Mouse (Mus musculus): Measurements from ENCODE around the gene Theg. TPM values are rescaled to one million over a fixed set of nuclear protein-coding genes. Genes with fewer than 3 reads are reported as not detected.

Gene Theg
- polyA plus RNA-seq (2014; fragmentation: Nextera tagmentation; extraction: Ambion mirVana) = not detected in 2 replicates

GRCm38 (mm10) chr10:79587061-79587751, at the start of gene Theg:
Gene Theg (minus strand): TSS chr10:79587331.
- H3K9me3 ChIP-seq (ENCODE audit: control insufficient read depth, low read depth, low read length) = no peaks in the 10 kb centered on the region
- H3K4me2 ChIP-seq (replicated peaks; ENCODE audit: low read depth, low read length) = no peak within 1 kb of the TSS
- no peaks in the 10 kb centered on the region for H3K27me3 ChIP-seq (ENCODE audit: control insufficient read depth, insufficient read depth, low read length)
- no peak for ATAC-seq (ENCODE audit: insufficient number of reproducible peaks, insufficient read depth, low FRiP score, low read depth)
- no peak within 1 kb of the TSS for H3K4me3 ChIP-seq (ENCODE audit: low read depth, low read length)
- H3K36me3 ChIP-seq (ENCODE audit: control insufficient read depth, insufficient read depth, low read length) = no peaks in the 10 kb centered on the region
- WGBS = 78% methylated on average over 5 of the region's 5 CpGs
- H3K27ac ChIP-seq (ENCODE audit: low read length) = no peak within 1 kb of the TSS
- H3K4me1 ChIP-seq (ENCODE audit: control insufficient read depth, insufficient read depth, low read length) = no peaks in the 10 kb centered on the region
- no peak within 1 kb of the TSS for H3K9ac ChIP-seq (replicated peaks; ENCODE audit: low read depth, low read length)

GRCm38 (mm10) chr10:79636287-79636686, 49.2 kb upstream of the Theg start:
- H3K9ac ChIP-seq (replicated peaks; ENCODE audit: low read depth, low read length) = no peak overlapping the region
- no peaks in the 10 kb centered on the region for H3K27me3 ChIP-seq (ENCODE audit: control insufficient read depth, insufficient read depth, low read length)
- no peak overlapping the region for H3K4me2 ChIP-seq (replicated peaks; ENCODE audit: low read depth, low read length)
- H3K4me3 ChIP-seq (ENCODE audit: low read depth, low read length) = no peak overlapping the region
- WGBS = 80% methylated on average over 8 of the region's 8 CpGs
- H3K4me1 ChIP-seq (ENCODE audit: control insufficient read depth, insufficient read depth, low read length) = peaks cover 11% of the 10 kb centered on the region; the same call in 1 of the 2 replicates
- no peak overlapping the region for H3K27ac ChIP-seq (ENCODE audit: low read length)
- H3K9me3 ChIP-seq (ENCODE audit: control insufficient read depth, low read depth, low read length) = no peaks in the 10 kb centered on the region
- no peak for ATAC-seq (ENCODE audit: insufficient number of reproducible peaks, insufficient read depth, low FRiP score, low read depth)
- H3K36me3 ChIP-seq (ENCODE audit: control insufficient read depth, insufficient read depth, low read length) = no peaks in the 10 kb centered on the region

GRCm38 (mm10) chr10:79633006-79633777, 46.1 kb upstream of the Theg start:
- no peak for ATAC-seq (ENCODE audit: insufficient number of reproducible peaks, insufficient read depth, low FRiP score, low read depth)
- WGBS = 79% methylated on average over 17 of the region's 17 CpGs

GRCm38 (mm10) chr10:79631432-79631831, 44.3 kb upstream of the Theg start:
- H3K27me3 ChIP-seq (ENCODE audit: control insufficient read depth, insufficient read depth, low read length) = no peaks in the 10 kb centered on the region
- no peak overlapping the region for H3K27ac ChIP-seq (ENCODE audit: low read length)
- no peak overlapping the region for H3K4me3 ChIP-seq (ENCODE audit: low read depth, low read length)
- no peaks in the 10 kb centered on the region for H3K4me1 ChIP-seq (ENCODE audit: control insufficient read depth, insufficient read depth, low read length)
- H3K9ac ChIP-seq (replicated peaks; ENCODE audit: low read depth, low read length) = no peak overlapping the region
- no peaks in the 10 kb centered on the region for H3K36me3 ChIP-seq (ENCODE audit: control insufficient read depth, insufficient read depth, low read length)
- 0 out of 2 replicates have a peak, but pooled peaks cover 2% of the 10 kb centered on the region for H3K9me3 ChIP-seq (ENCODE audit: control insufficient read depth, low read depth, low read length)
- 77% methylated on average over 4 of the region's 4 CpGs for whole genome bisulfite sequencing
- no peak overlapping the region for H3K4me2 ChIP-seq (replicated peaks; ENCODE audit: low read depth, low read length)
- no peak for ATAC-seq (ENCODE audit: insufficient number of reproducible peaks, insufficient read depth, low FRiP score, low read depth)

More at GRCm38 (mm10) chr10:79633006-79633777, 46.1 kb upstream of the Theg start:
- no peaks in the 10 kb centered on the region for H3K36me3 ChIP-seq (ENCODE audit: control insufficient read depth, insufficient read depth, low read length)
- no peak overlapping the region for H3K27ac ChIP-seq (ENCODE audit: low read length)
- H3K27me3 ChIP-seq (ENCODE audit: control insufficient read depth, insufficient read depth, low read length) = no peaks in the 10 kb centered on the region
- 0 out of 2 replicates have a peak, but pooled peaks cover 2% of the 10 kb centered on the region for H3K9me3 ChIP-seq (ENCODE audit: control insufficient read depth, low read depth, low read length)
- no peak overlapping the region for H3K9ac ChIP-seq (replicated peaks; ENCODE audit: low read depth, low read length)
- no peak overlapping the region for H3K4me2 ChIP-seq (replicated peaks; ENCODE audit: low read depth, low read length)
- no peak overlapping the region for H3K4me3 ChIP-seq (ENCODE audit: low read depth, low read length)
- H3K4me1 ChIP-seq (ENCODE audit: control insufficient read depth, insufficient read depth, low read length) = peaks cover 3% of the 10 kb centered on the region; the same call in 1 of the 2 replicates

GRCm38 (mm10) chr10:79628377-79628776, 41.2 kb upstream of the Theg start:
- ATAC-seq (ENCODE audit: insufficient number of reproducible peaks, insufficient read depth, low FRiP score, low read depth) = no peak
- Histone ChIP-seq H3K4me2 (replicated peaks; ENCODE audit: low read depth, low read length) (no peak overlapping the region), H3K27me3 (ENCODE audit: control insufficient read depth, insufficient read depth, low read length) (no peaks in the 10 kb centered on the region), H3K27ac (ENCODE audit: low read length) (no peak overlapping the region), H3K4me3 (ENCODE audit: low read depth, low read length) (no peak overlapping the region), H3K9ac (replicated peaks; ENCODE audit: low read depth, low read length) (no peak overlapping the region), H3K36me3 (ENCODE audit: control insufficient read depth, insufficient read depth, low read length) (no peaks in the 10 kb centered on the region), H3K9me3 (ENCODE audit: control insufficient read depth, low read depth, low read length) (0 out of 2 replicates have a peak, but pooled peaks cover 2% of the 10 kb centered on the region), H3K4me1 (ENCODE audit: control insufficient read depth, insufficient read depth, low read length) (no peaks in the 10 kb centered on the region)
- 85% methylated on average over 5 of the region's 5 CpGs for WGBS

GRCm38 (mm10) chr10:79626156-79626555, 39.0 kb upstream of the Theg start:
- Histone ChIP-seq H3K9ac (replicated peaks; ENCODE audit: low read depth, low read length) (no peak overlapping the region), H3K27me3 (ENCODE audit: control insufficient read depth, insufficient read depth, low read length) (no peaks in the 10 kb centered on the region), H3K9me3 (ENCODE audit: control insufficient read depth, low read depth, low read length) (0 out of 2 replicates have a peak, but pooled peaks cover 2% of the 10 kb centered on the region), H3K4me2 (replicated peaks; ENCODE audit: low read depth, low read length) (no peak overlapping the region), H3K27ac (ENCODE audit: low read length) (no peak overlapping the region), H3K36me3 (ENCODE audit: control insufficient read depth, insufficient read depth, low read length) (no peaks in the 10 kb centered on the region), H3K4me3 (ENCODE audit: low read depth, low read length) (no peak overlapping the region), H3K4me1 (ENCODE audit: control insufficient read depth, insufficient read depth, low read length) (no peaks in the 10 kb centered on the region)
- no peak for ATAC-seq (ENCODE audit: insufficient number of reproducible peaks, insufficient read depth, low FRiP score, low read depth)
- WGBS = 86% methylated on average over 10 of the region's 10 CpGs

- Histone ChIP-seq H3K27ac (ENCODE audit: low read length) (no peak overlapping the region), H3K9me3 (ENCODE audit: control insufficient read depth, low read depth, low read length) (0 out of 2 replicates have a peak, but pooled peaks cover 1% of the 10 kb centered on the region), H3K27me3 (ENCODE audit: control insufficient read depth, insufficient read depth, low read length) (no peaks in the 10 kb centered on the region), H3K36me3 (ENCODE audit: control insufficient read depth, insufficient read depth, low read length) (no peaks in the 10 kb centered on the region), H3K4me1 (ENCODE audit: control insufficient read depth, insufficient read depth, low read length) (no peaks in the 10 kb centered on the region), H3K9ac (replicated peaks; ENCODE audit: low read depth, low read length) (no peak overlapping the region), H3K4me3 (ENCODE audit: low read depth, low read length) (no peak overlapping the region), H3K4me2 (replicated peaks; ENCODE audit: low read depth, low read length) (no peak overlapping the region)
- 68% methylated on average over 9 of the region's 9 CpGs for WGBS
- no peak for ATAC-seq (ENCODE audit: insufficient number of reproducible peaks, insufficient read depth, low FRiP score, low read depth)
These were observed 38.3 kb upstream of the Theg start for GRCm38 (mm10) chr10:79625398-79625797.

GRCm38 (mm10) chr10:79623950-79624349, 36.8 kb upstream of the Theg start:
- Histone ChIP-seq H3K4me2 (replicated peaks; ENCODE audit: low read depth, low read length) (no peak overlapping the region), H3K27ac (ENCODE audit: low read length) (no peak overlapping the region), H3K9me3 (ENCODE audit: control insufficient read depth, low read depth, low read length) (no peaks in the 10 kb centered on the region), H3K4me1 (ENCODE audit: control insufficient read depth, insufficient read depth, low read length) (no peaks in the 10 kb centered on the region), H3K27me3 (ENCODE audit: control insufficient read depth, insufficient read depth, low read length) (no peaks in the 10 kb centered on the region), H3K36me3 (ENCODE audit: control insufficient read depth, insufficient read depth, low read length) (no peaks in the 10 kb centered on the region), H3K9ac (replicated peaks; ENCODE audit: low read depth, low read length) (no peak overlapping the region), H3K4me3 (ENCODE audit: low read depth, low read length) (no peak overlapping the region)
- WGBS = 69% methylated on average over 12 of the region's 12 CpGs
- no peak for ATAC-seq (ENCODE audit: insufficient number of reproducible peaks, insufficient read depth, low FRiP score, low read depth)
